Mouse (Mus musculus) liver, adult 2 months (tissue): Measurements from ENCODE around the gene Hist3h2a.

ENCODE experiments used
- CTCF ChIP-seq: fragments of 200-500 bp; IDR thresholded peaks from 2 replicates; pipeline ENCODE4 v1.5.1; 2011; ENCODE audit warnings: low read depth, low read length, control low read depth
- POLR2A ChIP-seq: fragments of 200-500 bp; IDR thresholded peaks from 2 replicates; pipeline ENCODE4 v1.6.1; 2011; ENCODE audit warnings: low read length, control low read depth; ENCODE audit not compliant: insufficient read depth; ENCODE audit errors: extremely low read depth

DNA sequence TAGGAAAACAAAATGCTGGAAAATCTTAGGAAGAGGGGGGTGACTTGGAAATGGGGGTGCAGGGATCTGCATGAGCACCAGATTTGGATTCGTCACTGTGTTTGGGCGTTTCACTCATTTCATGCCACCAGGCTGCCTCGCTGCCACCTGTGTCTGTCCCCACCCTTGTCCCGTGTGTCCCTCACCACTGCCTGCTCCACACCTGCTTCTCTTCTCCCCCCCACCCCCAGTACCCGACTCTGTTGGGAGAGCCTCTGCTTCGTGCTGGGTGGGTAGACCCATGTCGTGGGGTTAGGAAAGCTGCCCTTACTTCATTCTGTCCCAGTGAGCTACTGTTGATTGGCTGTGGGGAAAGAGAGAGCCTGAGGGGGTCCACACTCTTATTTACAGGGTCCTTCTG is 30.2 kb downstream of the Hist3h2a start:
- TF ChIP-seq CTCF (no peak), POLR2A (no peak)
